Mouse (Mus musculus) heart, embryonic 16.5 days (tissue): ENCODE measurements around the gene Dpysl5. TPM values are rescaled to one million over a fixed set of nuclear protein-coding genes. Genes with fewer than 3 reads are reported as not detected.
A peak's percentile ranks its signal among the peaks of the same experiment; 100 is the strongest.

Experiments
- ATAC-seq: fragments of 200-750 bp; cut with Nextera tagmentation; replicated peaks from 2 replicates; pipeline ENCODE4 v1.8.0; 2017; ENCODE audit warnings: moderate number of reproducible peaks; ENCODE audit not compliant: insufficient read depth, low FRiP score; ENCODE audit errors: extremely low read depth
- H3K27ac ChIP-seq: fragments of 300-500 bp; sonication (generic); 2 replicates; pipeline ENCODE4 v1.5.1; 2014; ENCODE audit warnings: mild to moderate bottlenecking, low read length, control low read depth, moderate library complexity
- H3K27me3 ChIP-seq: fragments of 300-500 bp; sonication (generic); 2 replicates; pipeline ENCODE4 v1.6.1; 2014; ENCODE audit warnings: low read length, mixed read lengths; ENCODE audit not compliant: control insufficient read depth, insufficient read depth
- H3K36me3 ChIP-seq: fragments of 300-500 bp; sonication (generic); 2 replicates; pipeline ENCODE4 v1.6.1; 2014; ENCODE audit not compliant: control insufficient read depth, insufficient read depth
- H3K4me1 ChIP-seq: fragments of 300-500 bp; sonication (generic); 2 replicates; pipeline ENCODE4 v1.6.1; 2014; ENCODE audit warnings: low read length, mixed read lengths; ENCODE audit not compliant: control insufficient read depth, insufficient read depth
- H3K4me2 ChIP-seq: fragments of 300-500 bp; sonication (generic); 2 replicates; pipeline ENCODE4 v1.6.1; 2014; ENCODE audit warnings: low read depth, mild to moderate bottlenecking, control low read depth, low read length
- H3K4me3 ChIP-seq: fragments of 300-500 bp; sonication (generic); 2 replicates; pipeline ENCODE4 v1.5.1; 2014; ENCODE audit warnings: mild to moderate bottlenecking, control low read depth, low read length
- H3K9ac ChIP-seq: fragments of 300-500 bp; sonication (generic); 2 replicates; pipeline ENCODE4 v1.6.1; 2014; ENCODE audit warnings: low read length, control low read depth
- H3K9me3 ChIP-seq: fragments of 300-500 bp; sonication (generic); replicated peaks from 2 replicates; pipeline ENCODE4 v1.6.1; 2016; ENCODE audit warnings: low read length; ENCODE audit not compliant: control insufficient read depth
- WGBS: fragments of 180-500 bp; shearing (Covaris S2); extraction: QIAGEN DNeasy Blood & Tissue Kit; methylation state at CpG from one replicate; pipeline ENCODE4 v1.1.7; 2014; 5-methylcytosine and 5-hydroxymethylcytosine counted together
- polyA plus RNA-seq: library from polyadenylated mRNA; unstranded; fragments of >200 nt; fragmentation: Nextera tagmentation; extraction: Ambion mirVana; gene quantifications from 2 replicates; pipeline ENCODE4 v1.2.1, GENCODE M21; 2015

Dpysl5 gene
- polyA plus RNA-seq, 1 experiment from 2014 or later, result 2.2 TPM

DNA sequence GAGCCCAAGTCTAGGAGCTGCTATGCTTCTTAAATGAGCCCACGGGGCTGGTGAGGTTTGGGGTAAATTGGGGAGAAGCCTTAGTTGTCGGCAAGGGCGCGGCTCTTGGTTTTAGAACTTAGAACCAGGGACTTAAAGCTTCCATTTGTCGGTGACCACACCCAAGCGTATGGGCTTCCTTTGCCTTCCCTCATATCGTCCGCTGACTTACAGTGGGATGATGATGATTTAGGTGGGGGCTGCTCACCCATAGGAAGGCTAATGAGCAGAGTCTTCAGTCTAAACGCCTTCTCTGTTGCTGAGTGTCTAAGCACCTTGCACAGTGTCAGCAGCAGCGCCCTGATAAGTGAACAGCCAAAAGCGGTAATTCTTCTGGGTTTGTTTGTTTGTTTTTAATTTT is 2.3 kb downstream of the Dpysl5 start:
- no peak overlapping the region for H3K27ac ChIP-seq
- 23% methylated on average over 11 of the region's 11 CpGs for WGBS
- H3K4me2 ChIP-seq, result peak overlapping the region; percentile 95
- peak overlapping the region; percentile 60 for H3K4me3 ChIP-seq
- H3K4me1 ChIP-seq, result peaks cover 26% of the 10 kb centered on the region
- H3K36me3 ChIP-seq, result no peaks in the 10 kb centered on the region
- ATAC-seq, result no peak
- H3K9ac ChIP-seq, result peak overlapping the region; percentile 51
- H3K9me3 ChIP-seq, result no peaks in the 10 kb centered on the region
- peaks cover 63% of the 10 kb centered on the region for H3K27me3 ChIP-seq

DNA sequence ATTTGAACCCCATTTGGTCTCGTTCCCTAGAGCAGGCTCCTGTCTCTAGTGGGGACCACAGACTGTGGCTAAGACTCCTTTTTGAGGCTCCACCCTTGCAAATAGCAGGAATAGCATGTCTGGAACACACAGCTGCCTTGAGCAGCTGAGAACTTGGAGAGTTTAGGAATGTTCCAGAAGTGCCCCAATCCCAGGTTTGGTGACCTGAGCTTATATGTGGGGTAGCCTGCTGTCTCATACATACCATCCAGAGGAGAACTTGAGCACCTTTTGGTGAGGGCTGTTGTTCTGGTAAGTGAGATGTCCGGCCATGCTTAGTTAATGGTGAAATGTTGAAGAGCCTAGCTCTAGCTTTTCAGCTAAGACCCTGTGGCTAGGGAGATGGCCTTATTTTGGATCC is 4.9 kb downstream of the Dpysl5 start:
- Histone ChIP-seq H3K9ac (no peak overlapping the region), H3K4me3 (no peak overlapping the region), H3K36me3 (no peaks in the 10 kb centered on the region), H3K27ac (no peak overlapping the region), H3K4me1 (peaks cover 19% of the 10 kb centered on the region), H3K4me2 (no peak overlapping the region), H3K27me3 (peaks cover 45% of the 10 kb centered on the region), H3K9me3 (no peaks in the 10 kb centered on the region)
- ATAC-seq, result no peak
- WGBS, result 81% methylated on average over 2 of the region's 2 CpGs

DNA sequence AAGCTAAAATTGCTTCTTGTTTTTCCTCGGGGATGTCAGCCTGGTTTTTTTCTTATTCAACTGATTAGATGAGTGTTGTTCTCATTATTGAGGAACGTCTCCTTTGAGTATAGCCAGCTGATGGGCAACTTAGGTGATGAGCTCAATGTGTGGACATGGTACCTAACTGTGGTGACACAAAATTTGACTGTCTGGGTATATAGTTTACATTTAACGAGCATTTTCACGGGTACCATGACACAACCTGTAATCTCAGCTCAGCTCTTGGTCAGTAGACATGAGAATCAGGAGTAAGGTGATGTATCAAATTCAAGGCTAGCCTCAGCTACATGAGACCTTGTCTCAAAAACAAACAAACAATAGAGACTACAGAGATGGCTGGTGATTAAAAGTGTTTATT is 6.1 kb downstream of the Dpysl5 start:
- H3K9me3 ChIP-seq, result no peaks in the 10 kb centered on the region
- H3K27me3 ChIP-seq, result peaks cover 35% of the 10 kb centered on the region
- no peaks in the 10 kb centered on the region for H3K36me3 ChIP-seq
- H3K27ac ChIP-seq, result no peak overlapping the region
- H3K4me2 ChIP-seq, result no peak overlapping the region
- no peak for ATAC-seq
- 78% methylated on average over 4 of the region's 4 CpGs for WGBS
- H3K9ac ChIP-seq, result no peak overlapping the region
- peaks cover 11% of the 10 kb centered on the region for H3K4me1 ChIP-seq
- no peak overlapping the region for H3K4me3 ChIP-seq

DNA sequence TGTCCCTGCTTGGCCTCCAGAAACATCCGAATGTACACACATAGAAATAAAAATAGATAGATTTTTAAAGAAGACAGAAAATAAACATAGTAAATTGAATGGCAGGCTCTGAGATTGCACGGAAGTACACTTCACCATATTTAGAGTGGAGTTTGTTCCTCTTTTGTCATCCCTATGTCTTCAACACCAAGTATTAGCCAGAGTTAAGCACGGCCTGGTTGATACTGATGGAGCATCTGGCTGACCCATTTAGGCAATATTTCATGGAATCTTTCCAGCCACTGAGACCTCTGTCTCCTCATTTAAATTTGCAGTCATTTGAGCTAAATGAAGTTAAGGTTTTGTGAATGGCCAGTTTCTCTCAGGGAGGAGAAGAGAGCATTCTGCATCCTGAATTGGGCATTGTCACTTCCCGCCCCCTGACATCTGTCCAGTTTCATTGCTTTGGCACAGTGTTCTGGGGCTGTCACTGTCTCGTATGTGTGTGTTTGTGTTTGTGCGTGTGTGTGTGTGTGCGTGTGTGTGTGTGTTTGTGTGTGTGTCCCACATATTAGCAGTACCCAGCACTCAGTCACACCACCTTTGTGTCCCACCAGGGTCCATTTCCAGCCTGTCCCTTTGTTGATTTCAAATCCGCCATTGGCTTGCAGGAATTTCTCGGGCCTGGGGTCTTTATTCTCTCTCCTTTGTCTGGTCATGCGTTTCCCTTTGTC is 6.8 kb downstream of the Dpysl5 start:
- H3K4me2 ChIP-seq, result no peak overlapping the region
- WGBS, result 76% methylated on average over 10 of the region's 10 CpGs
- peaks cover 5% of the 10 kb centered on the region; the same call in 1 of the 2 replicates for H3K4me1 ChIP-seq
- H3K9me3 ChIP-seq, result no peaks in the 10 kb centered on the region
- no peak overlapping the region for H3K4me3 ChIP-seq
- peaks cover 28% of the 10 kb centered on the region for H3K27me3 ChIP-seq
- no peak overlapping the region for H3K9ac ChIP-seq
- no peak for ATAC-seq
- no peak overlapping the region for H3K27ac ChIP-seq
- no peaks in the 10 kb centered on the region for H3K36me3 ChIP-seq

DNA sequence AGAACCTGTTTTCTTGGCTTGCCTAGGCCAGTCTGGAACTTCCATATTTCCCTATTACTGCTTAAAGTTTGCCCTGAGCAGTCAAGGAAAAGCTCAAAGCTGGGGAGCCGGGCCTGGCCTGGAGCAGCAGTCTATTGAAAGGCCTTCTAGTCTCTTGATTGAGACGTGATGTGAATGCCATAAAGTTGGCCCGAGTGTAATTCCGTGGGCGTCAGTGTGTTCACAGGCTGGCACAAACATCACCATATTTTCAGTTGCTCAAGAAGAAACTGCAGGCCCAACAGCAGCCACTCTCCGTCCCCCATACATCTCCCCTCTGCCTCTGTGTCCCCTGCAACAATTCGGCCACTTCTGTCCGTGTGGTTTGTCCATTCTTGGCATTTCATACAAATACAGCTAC is 10.6 kb downstream of the Dpysl5 start:
- H3K27ac ChIP-seq, result no peak overlapping the region
- no peak overlapping the region for H3K9ac ChIP-seq
- no peaks in the 10 kb centered on the region for H3K4me1 ChIP-seq
- WGBS, result 88% methylated on average over 8 of the region's 8 CpGs
- H3K27me3 ChIP-seq, result no peaks in the 10 kb centered on the region
- no peaks in the 10 kb centered on the region for H3K36me3 ChIP-seq
- H3K4me2 ChIP-seq, result no peak overlapping the region
- ATAC-seq, result no peak
- no peak overlapping the region for H3K4me3 ChIP-seq
- H3K9me3 ChIP-seq, result no peaks in the 10 kb centered on the region

DNA sequence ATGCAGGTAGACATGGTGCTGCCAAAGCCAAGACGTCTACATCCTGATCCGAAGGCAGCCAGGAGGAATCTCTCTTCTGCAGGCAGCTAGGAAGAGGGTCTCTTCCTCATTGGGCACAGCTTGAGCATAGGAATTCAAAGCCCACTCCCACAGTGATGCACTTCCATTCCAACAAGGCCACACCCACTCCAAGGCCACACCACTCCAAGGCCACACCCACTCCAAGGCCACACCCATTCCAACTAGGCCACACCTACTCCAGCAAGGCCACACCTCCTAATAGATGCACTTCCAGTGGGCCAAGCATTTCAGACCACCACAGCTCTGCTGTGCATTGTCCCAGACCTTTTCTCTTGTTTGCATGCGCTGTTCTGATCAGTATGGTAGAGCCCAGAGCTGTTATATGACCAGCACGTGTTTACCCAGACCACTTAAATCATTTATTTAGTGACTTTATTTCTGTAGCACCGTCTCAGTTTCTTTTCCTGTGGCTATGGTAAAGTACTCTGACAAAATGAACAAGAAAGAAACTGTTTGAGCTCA is 14.9 kb downstream of the Dpysl5 start:
- Histone ChIP-seq H3K27me3 (no peaks in the 10 kb centered on the region), H3K4me1 (0 out of 2 replicates have a peak, but pooled peaks cover 3% of the 10 kb centered on the region), H3K4me2 (no peak overlapping the region), H3K4me3 (no peak overlapping the region), H3K36me3 (no peaks in the 10 kb centered on the region), H3K9me3 (no peaks in the 10 kb centered on the region), H3K9ac (no peak overlapping the region), H3K27ac (no peak overlapping the region)
- WGBS, result 83% methylated on average over 5 of the region's 5 CpGs
- no peak for ATAC-seq

GRCm38 (mm10) chr5:30732511-30732910 is 21.1 kb downstream of the Dpysl5 start:
- no peak for ATAC-seq
- H3K9me3 ChIP-seq, result no peaks in the 10 kb centered on the region
- no peaks in the 10 kb centered on the region for H3K36me3 ChIP-seq
- no peak overlapping the region for H3K27ac ChIP-seq
- H3K4me2 ChIP-seq, result no peak overlapping the region
- no peak overlapping the region for H3K4me3 ChIP-seq
- H3K27me3 ChIP-seq, result no peaks in the 10 kb centered on the region
- 0 out of 2 replicates have a peak, but pooled peaks cover 3% of the 10 kb centered on the region for H3K4me1 ChIP-seq
- WGBS, result 79% methylated on average over 7 of the region's 7 CpGs
- no peak overlapping the region for H3K9ac ChIP-seq

- no peak overlapping the region for H3K9ac ChIP-seq
- ATAC-seq, result no peak
These were observed 23.3 kb downstream of the Dpysl5 start for GRCm38 (mm10) chr5:30734666-30735065.

DNA sequence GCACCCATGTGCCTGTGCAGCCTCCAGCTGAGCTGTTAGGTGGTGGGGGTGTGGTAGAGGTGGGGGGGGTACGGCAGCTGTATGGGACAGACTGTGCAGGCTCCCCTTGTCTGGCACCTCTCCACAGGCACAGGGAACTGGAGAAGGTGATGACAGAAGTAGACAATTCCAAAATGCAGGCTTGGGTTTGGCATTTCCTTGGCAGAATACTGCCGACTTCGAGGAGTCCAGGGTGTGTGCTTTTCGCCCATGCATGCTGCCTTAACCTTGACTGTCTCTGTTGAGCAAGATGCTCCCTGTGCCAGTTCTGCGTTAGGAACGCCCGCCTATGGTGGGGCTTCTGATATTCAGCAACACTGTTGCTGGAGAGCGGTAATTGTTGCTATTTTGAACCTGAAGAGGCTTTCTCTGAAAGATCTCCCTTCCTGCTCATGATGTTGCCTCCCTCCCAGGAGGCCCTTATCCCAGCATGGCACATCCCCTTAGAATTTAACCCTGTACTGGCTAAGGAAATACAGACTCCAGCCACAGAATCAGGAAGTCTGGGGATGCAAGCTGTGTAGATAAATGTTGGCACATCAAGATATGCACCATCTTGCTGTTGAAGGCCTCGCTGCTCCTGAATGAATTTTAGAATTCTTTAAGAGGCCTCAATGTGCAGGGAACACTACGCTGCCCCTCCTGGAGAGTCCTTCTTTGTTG is 26.9 kb downstream of the Dpysl5 start:
- H3K27ac ChIP-seq, result no peak overlapping the region
- no peak overlapping the region; the same call in 1 of the 2 replicates for H3K4me3 ChIP-seq
- no peaks in the 10 kb centered on the region for H3K36me3 ChIP-seq
- peak; percentile 63; the same call in 1 of the 2 replicates for ATAC-seq
- peaks cover 13% of the 10 kb centered on the region for H3K4me1 ChIP-seq
- H3K9me3 ChIP-seq, result no peaks in the 10 kb centered on the region
- H3K4me2 ChIP-seq, result peak overlapping the region; percentile 48
- H3K27me3 ChIP-seq, result no peaks in the 10 kb centered on the region
- 15% methylated on average over 10 of the region's 10 CpGs for WGBS
- no peak overlapping the region for H3K9ac ChIP-seq

More at GRCm38 (mm10) chr5:30734666-30735065, 23.3 kb downstream of the Dpysl5 start:
- H3K4me3 ChIP-seq, result no peak overlapping the region
- 54% methylated on average over 4 of the region's 4 CpGs for WGBS
- no peaks in the 10 kb centered on the region for H3K9me3 ChIP-seq
- H3K4me1 ChIP-seq, result peaks cover 16% of the 10 kb centered on the region
- H3K4me2 ChIP-seq, result no peak overlapping the region
- no peaks in the 10 kb centered on the region for H3K27me3 ChIP-seq
- no peak overlapping the region for H3K27ac ChIP-seq
- H3K36me3 ChIP-seq, result no peaks in the 10 kb centered on the region
